Mouse (Mus musculus) c-Kit-positive CD71-positive TER-119-negative erythroid progenitor cells, embryonic 14.5 days (primary cell): Measurements from ENCODE around the gene Crhr2.

Experiments used
- DNase-seq: peaks from one replicate; pipeline ENCODE4 v3.0.0-alpha.2; 2013; ENCODE audit warnings: low read depth

Crhr2 gene

DNA sequence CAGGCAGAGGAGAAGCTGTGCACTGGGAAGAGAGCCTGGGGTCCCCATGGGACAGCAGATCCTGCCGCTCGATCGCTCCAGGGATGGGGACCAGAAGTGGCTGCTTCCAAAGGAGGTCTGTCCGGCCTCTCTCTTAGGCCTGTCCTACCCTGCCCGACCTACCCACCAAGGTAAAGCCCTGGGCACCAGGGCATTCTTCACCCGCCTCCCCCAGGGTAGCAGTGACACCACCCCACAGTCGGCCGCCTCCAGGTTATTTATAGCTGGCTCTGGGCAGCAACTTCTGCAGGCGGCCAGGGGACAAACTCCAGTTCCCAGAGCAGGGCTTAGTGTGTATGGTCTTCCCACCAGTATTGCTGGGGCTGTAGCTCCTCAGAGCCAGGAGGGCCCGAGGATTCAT is at the start of gene Crhr2:
Gene Crhr2, minus strand, starts transcription at position 223 of the 400 bp plus-strand sequence.
- no peak for DNase-seq

DNA sequence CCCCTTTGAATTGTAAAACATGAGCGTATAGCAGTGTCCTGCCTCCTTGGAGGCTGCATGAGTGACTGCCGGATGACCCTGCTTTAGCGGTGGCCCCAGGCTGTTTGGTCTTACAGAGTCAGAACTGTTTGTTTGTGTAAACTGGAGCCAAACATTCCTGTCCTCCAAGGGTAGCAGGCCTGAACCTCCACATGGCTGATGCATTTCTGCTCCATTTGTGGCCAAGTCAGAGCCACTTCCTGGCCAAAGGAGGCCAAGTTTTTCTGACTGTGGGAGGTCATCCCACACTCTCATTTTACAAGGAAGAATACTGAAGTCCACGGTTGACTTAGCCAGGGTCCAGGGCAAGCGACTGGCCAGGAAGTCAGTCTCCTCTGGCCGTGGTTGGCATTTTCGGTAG is 46.7 kb upstream of the Crhr2 start:
- no peak for DNase-seq

DNA sequence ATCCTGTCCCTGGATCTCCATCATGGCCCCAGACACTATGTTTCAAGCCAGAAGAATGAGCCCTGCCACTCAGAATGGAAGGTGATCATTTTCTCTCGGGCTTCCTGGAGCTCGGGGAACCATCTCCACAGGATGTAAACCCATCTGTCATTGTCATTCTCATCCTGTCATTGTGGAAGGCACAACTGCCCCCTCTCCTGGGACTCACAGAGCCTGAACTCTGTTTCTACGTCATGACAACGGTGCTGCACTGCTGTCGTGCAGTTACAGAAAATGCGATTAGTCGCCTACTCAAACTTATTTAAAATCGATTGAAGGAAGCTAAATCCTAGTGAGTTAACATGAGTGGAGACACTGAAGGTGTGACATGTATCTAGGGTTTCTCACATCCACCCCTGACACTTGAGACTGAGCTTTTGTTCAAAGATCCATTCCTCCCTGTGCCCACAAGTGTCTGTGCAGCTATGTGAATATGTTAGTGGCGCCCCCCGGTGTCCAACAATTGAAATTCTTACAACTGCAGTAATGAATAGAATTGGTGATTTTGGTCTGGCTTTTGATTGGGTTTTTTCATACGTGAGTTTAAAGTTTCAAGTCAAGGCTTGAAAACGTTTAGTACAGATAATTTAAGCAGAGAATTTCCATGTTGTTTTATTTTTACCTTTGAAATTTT is 44.4 kb upstream of the Crhr2 start:
- DNase-seq: no peak

DNA sequence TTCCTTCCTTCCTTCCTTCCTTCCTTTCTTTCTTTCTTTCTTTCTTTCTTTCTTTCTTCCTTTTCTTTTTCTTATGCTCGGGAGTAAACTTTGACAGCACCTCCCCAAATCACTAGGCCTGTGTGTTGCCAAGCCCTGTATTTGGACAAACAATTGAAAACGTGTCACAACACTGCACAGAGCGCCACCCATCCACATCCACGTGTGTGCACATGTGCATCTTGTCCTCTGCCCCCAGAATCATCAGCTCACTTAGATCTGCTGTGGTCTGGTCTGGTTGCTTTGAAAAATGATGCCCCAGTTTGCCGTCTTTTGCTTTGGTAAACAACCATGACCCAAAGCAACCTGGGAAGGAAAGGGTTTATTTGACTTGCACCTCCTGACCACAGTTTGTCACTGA is 43.1 kb upstream of the Crhr2 start:
- DNase-seq: no peak

DNA sequence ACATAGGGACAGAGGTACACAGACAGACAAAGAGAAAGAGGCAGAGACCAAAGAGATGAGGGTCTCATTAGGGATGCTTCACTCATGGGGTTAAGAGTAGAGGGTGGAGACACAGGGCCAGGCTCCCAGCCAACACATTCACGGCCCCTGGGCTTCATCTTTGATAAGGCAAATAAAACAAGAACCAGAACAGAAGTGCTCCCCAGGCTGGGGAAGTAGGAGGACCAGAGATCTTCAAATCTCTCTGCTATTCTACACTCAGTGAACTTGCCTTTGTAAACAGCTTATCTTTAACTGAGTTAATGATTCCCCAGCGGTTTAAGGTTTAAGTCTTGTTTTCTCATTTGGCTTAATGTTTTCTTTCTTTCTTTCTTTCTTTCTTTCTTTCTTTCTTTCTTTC is 42.6 kb upstream of the Crhr2 start:
- no peak for DNase-seq

DNA sequence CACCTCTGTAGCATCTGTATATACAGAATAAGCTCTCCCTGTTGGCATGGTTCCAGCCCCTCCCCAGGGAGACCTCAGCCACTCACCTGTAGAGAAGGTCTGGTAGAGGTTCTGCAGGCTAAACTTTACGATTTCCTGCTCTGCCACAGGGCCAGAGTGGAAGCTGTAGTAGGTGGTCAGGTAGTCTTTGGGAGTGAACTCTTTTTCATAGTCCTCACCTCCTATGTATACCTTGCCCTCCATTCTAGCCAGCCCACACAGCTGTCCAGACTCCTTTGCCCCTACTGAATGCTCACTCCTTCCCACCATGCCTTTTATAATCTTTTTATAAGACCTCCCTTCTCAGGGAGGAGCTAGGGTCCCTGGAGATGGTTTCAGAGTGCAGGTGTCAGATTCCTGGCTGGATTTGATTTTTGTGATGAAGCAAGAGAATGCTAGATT is 41.9 kb upstream of the Crhr2 start, which contains the start of gene Inmt:
Gene Inmt, minus strand, starts transcription at position 303 of the 441 bp plus-strand sequence.
- DNase-seq: no peak

DNA sequence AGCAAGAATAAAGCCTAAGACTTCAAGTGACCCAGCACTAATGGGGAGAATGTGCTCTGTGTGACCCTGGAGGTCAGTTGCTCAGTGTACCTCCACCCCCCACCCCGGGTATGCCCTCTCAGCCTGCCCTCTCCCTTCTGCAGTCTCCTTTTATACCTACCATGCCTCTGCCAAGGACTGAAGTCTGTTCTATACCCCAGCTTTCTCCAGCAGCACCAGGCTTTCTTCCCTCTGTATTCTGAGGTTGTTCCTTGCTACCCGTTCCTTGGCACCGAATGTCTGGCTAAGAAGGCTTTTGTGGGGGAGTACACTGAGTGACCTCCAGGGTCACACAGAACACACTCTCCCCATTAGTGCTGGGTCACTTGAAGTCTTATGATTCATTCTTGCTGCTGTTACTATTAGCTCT is 41.1 kb upstream of the Crhr2 start:
- DNase-seq: no peak

DNA sequence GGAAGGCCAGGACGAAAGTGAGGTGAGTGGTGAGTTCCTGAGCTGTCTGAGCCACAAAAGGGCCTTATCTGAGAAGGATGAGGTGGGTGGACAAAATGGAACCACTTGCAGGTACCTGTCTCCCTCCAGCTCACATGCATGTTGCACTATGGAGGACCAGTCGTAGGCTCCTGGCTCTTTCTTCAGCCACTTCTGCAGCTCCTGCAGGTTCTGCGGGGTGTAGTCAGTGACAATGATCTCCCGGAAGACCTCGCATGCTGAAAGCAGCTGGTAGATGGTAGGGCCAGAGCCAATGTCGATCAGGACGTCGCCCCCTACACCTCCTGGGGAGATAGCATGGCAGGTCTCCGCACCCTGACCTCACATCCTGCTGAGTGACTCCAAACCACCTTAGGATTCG is 40.4 kb upstream of the Crhr2 start:
- DNase-seq: no peak

DNA sequence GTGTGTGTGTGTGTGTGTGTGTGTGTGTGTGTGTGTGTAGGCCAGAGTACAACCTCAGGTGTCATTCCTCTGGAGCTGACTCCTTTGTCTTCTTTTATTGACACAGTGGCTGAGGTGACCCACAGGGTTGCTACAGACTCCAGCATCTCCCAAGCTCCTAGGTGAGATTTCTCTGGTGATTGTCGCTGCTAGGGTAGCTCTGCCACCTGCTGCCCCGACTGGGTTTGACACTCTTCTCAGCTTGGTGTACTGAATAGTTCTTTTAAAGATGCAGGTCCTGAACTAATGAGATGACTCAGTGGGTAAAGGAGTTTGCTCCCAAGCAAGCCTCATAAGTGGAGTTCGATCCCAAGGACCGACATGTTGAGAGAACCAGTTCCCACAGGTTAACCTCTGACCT is 38.8 kb upstream of the Crhr2 start:
- DNase-seq: no peak

DNA sequence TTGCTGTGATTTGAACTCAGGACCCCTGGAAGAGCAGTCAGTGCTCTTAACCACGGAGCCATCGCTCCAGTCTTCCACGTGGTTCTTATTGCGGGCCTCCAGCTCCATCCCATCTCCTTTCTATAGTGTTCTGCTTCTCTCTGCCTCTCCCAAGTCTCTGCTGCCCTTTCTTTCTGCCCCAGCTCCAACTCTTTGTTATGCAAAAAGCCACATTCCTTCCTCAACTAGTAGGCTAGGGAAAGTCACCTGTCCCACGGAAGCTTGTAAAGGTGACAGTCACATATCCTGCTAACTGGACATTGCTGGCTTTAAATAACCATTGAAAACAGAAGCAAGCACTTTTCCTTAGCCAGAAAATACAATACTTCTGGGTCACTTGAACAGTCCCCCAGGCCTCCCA is 37.0 kb upstream of the Crhr2 start:
- DNase-seq: no peak

DNA sequence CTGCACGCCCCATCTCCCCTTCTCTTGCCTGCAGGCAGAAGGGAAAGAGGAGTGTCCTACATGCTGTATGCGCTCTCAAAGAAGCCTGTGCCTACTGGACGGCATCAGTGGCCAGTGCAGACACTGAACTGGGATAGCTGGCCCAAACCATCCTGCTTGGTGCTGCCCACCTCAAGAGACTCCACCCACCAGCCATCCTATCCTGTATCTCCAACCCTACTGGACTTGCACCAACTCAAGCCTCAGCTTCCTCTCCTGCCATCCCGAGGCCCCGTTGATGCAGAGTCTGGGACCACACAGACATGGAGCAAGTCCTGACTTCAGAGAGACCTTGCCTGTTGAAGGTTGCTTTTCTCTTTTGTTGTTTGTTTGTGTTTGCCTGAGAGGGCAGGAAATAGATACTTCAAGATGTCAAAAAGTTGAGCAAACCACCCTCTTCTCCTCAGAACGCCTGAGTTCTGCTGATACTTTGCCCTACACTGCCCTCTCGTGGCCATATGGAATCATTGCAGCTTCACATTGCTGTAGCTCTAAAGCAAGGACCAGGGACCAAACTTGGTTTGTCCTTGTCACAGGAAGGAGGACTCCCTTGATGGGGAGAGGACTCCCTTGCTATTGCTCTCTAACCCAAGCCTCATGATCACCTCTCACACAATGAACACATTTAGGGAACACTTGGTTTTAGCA is 34.1 kb upstream of the Crhr2 start:
- DNase-seq: peak; percentile 61

DNA sequence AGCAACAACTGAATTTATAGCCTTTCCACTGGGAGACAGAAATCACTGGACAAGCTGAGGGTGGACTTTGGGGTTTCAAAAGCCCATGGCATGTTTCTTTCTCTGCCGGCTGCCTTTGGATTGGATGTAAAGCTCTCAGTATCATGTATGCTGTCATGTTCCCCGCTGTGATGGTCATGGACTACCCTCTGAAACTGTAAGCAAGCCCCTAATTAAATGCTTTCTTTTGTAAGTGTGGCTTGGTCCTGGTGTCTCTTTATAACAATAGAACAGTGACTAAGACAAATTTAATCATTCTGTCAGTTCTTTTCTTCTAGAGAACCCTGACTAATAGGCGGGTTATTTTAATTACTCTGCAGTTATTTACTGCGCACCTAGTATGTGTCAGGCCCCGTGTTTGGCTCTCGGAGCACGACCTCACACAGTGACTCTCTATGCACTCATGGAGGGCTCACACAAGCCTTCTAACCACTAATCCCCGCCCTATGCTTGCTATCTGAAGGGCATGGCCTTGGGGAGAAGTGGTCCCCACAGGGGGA is 30.3 kb upstream of the Crhr2 start:
- no peak for DNase-seq

DNA sequence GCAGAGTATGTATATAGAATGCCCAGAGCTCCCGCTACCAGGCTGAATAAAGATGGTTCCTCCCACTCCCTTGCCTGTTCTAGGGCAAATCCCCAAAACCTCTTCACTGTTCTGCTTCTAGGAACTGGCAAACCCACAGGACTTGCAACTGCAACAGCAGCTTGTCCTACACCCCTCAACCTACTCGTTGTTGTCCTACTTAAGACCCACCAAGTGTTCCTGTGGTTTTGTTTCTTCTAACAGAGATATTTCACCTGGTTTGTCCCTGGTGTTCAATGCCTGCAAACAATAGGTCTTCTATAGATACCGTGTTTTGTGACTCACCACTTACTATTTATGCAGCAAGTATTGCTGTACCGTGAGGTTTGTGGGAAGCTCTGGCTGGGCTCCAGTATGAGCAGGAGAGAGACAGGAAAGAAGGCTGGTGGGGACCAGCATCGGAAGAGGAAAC is 28.5 kb upstream of the Crhr2 start:
- no peak for DNase-seq

DNA sequence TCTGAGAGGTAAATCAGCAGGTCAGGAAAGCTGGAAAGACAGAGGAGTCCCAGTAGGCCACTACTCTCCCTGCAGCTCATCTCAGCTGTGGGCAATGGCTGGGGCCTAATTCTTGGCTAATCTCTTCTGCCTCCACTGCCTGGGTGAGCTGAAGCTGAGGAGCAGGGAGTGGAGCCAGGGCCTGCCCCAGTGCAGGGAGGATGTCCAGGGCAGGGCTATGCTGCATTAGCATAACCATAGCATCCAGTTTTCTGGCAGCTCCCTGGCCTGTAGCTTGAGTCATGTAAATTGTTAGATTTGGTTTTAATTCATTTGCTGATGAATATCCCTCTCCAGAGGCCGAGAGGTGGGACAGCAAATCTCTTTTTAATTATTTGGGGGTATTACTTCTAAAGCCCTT is 26.4 kb upstream of the Crhr2 start:
- no peak for DNase-seq

DNA sequence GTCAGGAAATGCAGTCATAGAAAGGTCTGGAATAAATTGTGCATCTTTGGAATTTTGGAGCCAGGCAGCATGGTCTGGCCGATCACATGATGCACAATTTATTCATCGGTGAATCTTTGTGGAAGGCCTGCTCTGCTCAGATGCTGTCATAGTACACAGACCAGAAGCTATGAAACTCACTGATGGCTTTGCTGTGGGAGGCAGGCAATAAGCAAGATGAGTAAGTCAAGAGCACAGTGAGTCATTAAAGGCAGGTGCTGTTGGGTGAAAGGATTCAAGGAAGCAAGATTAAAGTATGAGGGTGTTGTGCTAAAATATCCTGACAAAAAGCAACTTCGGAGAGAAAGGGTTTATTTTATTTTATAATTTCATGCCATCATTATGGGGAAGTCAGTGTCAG is 19.4 kb upstream of the Crhr2 start:
- DNase-seq: no peak

DNA sequence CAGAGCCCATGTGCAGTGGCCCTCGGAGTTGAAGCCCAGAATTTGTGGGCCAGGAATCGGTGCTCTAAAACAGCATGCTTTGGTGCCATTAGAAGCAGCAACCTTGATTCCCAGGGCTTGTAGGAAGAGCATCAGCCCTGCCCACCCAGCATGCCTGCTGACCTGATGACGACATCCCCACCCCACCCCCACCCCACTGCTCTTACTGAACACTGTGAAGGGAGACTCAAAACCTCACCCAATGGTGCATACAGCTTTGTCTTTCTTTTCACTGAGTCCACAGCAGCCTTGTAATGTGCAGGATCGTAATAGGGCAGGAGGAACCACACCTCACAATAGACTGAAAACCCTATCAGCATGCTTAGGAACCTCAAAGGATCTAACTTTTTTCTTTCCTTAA is 13.3 kb upstream of the Crhr2 start:
- no peak for DNase-seq

DNA sequence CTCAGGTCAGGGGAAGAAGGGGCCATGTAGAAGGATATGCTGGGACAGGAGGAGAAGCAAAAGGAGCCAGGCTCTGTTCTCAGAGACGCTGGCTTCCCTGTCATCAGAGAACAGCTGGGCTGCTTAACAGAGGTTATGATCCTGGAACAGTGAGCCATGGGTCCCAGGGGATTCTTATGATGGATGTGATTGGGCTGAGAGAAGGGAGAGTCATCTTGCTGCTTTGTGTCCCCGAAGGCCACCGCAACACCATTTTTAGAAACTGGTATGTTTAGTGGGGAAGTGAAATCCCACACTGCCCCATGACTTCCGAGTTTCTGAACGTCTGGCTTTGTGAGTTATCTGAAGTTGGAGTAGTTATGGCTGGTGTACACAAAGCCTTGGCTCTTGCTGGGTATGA is 12.5 kb upstream of the Crhr2 start:
- no peak for DNase-seq

DNA sequence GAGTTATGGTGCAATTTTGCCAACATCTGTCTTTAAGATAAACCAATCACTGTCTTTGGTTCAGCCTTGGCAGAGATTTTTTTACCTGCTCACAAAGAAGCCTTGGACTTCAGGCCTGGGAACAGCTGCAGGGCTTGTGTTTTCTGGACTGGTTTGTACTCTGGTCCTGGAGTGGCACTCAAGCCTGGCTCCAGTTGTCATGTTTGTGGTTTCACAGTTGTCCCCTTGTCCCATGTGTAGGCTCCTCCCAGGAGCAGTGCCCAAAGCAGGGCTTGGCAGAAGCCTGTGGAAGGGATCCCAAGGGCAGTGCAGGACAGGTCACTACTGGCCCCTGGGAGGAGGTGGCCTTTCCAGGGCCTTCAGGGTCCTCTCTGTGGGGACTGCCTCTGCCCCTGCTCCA is 5.5 kb upstream of the Crhr2 start:
- no peak for DNase-seq

DNA sequence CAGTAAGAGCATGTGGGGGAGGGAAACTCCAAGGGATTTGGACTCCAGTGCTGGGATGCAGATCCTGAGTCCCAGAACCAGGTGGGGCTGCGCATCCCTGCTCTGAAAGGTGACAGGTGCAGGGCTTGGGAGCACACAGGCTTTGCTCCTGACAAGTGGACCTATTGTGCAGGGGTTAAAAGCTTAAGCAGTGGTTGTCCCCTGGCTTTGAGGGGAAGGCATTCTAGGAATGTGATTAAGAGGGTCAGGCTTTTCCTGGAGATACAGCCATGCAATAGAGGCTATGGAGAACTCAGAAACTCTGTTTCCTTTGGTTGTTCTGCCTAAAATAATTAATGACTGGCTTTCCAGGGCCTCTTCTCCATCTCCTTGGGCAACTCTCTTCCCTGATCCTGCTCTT is 609 bp upstream of the Crhr2 start:
- DNase-seq: no peak

DNA sequence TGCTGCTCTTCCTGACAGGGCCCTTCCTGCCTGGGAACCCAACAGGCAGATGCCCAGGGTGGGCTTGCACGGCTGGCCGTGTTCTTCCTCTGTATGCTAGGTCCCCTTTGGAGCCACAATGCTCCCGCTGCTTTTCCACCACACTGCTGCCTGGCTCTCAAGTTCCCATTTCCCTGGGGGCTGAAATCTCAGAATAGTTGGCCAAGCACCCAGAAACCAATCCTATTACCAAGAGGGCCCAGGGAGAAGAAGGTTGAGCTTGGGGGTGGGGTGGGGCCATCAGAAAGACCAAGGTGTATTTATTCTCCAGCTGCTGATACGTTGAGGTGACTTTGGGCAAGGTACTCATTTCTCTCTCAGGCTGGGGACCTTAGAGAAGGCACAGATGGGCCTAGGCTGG is 1.5 kb downstream of the Crhr2 start:
- no peak for DNase-seq

DNA sequence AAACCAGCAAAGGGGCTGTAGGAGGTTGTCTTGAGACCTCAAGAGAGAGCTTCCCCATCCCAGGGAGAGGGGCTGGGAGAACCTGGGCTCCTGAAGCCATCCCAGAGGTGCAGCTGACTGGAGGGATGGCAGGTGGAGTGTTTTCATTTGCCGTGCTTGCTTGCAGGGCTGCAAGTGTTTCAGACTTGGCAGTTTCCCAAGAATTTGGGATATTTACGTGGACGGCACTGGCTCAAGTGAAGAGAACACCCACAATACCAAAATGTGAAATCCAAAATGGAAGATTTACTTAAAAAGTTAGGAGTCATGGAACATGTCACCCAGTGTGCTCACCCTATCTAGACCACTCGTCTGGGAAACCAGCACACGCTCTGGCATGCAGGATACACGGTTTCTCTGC is 2.2 kb downstream of the Crhr2 start:
- DNase-seq: no peak

DNA sequence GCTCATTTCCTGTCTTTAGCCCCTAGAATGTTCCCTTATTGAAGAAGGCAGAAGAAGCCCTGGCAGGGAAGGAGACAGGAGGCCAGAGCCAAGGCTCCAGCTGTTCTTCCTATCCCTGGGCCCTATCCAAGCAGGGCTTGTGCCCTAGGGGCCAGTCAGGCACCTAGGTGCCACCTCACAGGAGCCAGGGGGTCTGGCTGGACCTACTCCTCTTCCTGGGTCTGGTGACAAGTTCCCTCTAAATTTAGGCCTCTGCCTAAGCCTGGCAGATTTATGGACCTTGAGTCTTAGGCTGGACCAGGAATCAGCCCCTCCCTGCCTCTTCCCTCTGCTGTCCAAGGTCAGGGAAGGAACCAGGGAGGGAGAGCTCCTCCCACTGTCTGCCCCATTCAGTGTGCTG is 4.4 kb downstream of the Crhr2 start:
- DNase-seq: no peak

DNA sequence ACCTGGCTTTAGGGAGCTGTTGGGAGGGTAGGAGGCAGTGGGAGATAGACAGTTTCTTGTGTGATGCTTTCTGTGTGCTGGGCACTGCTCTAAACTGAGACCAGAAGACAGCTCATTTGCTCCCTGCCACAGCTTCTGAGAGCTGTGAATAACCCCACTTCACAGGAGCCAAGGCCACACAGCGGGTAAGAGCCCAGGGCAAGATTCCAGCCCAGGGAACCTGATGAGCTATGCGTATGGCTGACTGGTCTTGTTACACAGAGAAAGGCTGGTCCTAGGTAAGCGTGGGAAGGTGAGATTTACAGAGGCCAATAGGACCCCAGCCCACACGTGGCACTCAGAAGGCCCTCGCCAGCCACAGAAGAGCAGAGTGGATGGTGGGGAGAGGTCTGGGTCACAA is 6.2 kb downstream of the Crhr2 start:
- no peak for DNase-seq

DNA sequence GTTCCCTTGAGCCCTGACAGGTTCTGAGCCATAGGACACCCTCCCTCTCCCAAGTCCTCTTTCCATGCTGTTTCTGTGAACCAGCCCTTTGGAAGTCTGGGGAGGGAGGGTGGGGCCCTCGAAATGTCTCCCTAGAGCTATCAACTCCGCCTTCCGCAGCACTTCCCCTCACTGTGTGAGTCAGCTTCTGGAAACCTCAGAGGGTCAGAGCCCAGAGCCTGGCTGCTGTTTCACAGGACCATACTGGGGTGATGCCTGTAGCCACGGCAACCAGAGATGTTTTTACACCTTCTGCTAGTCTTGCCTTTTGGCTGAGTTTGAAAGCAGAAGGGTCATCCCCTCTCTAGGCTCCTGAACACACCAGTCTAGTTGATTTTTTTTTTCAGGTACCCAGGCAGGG is 9.8 kb downstream of the Crhr2 start:
- no peak for DNase-seq
